Comparison of ENCODE assay signal across 23 mouse cellular contexts in the genomic region with DNA sequence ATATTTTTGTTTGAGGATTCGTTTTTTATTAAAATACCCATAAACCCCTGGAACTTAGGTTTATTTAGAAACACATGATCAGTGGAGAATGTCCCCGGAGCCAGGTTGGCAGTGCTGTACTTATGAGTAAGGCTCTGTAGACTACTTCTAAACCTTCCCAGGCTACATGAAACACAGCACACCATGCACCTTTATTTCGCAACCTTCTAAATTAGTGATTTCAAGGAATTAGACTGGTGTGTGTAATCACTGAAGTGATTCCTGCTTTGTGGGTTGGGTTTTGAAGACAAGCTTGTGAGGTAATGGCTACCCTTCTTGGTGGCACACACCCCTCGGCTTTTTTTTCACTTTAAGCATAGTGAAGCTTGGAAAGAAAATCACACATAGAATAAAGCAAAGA.
"Had no signal": no experiment of that assay in that cellular context is flagged by ENCODE, and none has a peak within 500 bp of the region (broad histone marks: within the 10 kb centered on the region; RNA-seq: fewer than 3 reads in every experiment).

No protein-coding gene starts in this region.

- H3K4me2 ChIP-seq: heart, embryonic 12.5 days; hindbrain, embryonic 15.5 days; limb, embryonic 12.5 days; liver, embryonic 11.5 days; liver, embryonic 13.5 days; liver, embryonic 15.5 days had no signal

- H3K9me3 ChIP-seq: heart, embryonic 10.5 days; heart, embryonic 12.5 days; hindbrain, embryonic 13.5 days; hindbrain, embryonic 15.5 days; limb, embryonic 10.5 days; limb, embryonic 12.5 days; liver, embryonic 13.5 days; liver, embryonic 15.5 days had no signal

- H3K9ac ChIP-seq: heart, embryonic 12.5 days; hindbrain, embryonic 13.5 days; hindbrain, embryonic 15.5 days; limb, embryonic 12.5 days; liver, embryonic 13.5 days; liver, embryonic 15.5 days had no signal

- H3K27me3 ChIP-seq: heart, embryonic 12.5 days; hindbrain, embryonic 13.5 days; hindbrain, embryonic 15.5 days; limb, embryonic 12.5 days; liver, embryonic 13.5 days; liver, embryonic 15.5 days had no signal

- H3K4me3 ChIP-seq: heart, embryonic 10.5 days; heart, embryonic 12.5 days; hindbrain, embryonic 13.5 days; hindbrain, embryonic 15.5 days; layer of hippocampus, adult 2 months; left cerebral cortex, adult 2 months; limb, embryonic 10.5 days; limb, embryonic 12.5 days; liver, embryonic 13.5 days; liver, embryonic 15.5 days had no signal

- H3K4me1 ChIP-seq: liver, embryonic 13.5 days; liver, embryonic 15.5 days had no signal

- H3K36me3 ChIP-seq: hindbrain, embryonic 13.5 days; hindbrain, embryonic 15.5 days; limb, embryonic 12.5 days; liver, embryonic 15.5 days had no signal

- DNase-seq: gastrocnemius, postnatal 14 days; gastrocnemius, postnatal 36 days; heart, adult 18-20 months; heart, postnatal 10 days; heart, postnatal 4 days; kidney, adult 11 months; kidney, adult 2 months; kidney, postnatal 10 days; kidney, postnatal 25 days; kidney, postnatal 4 days; liver; liver, embryonic 13.5 days had no signal

- H3K27ac ChIP-seq: heart, embryonic 10.5 days; hindbrain, embryonic 15.5 days; layer of hippocampus, adult 2 months; left cerebral cortex, adult 2 months; limb, embryonic 10.5 days; limb, embryonic 12.5 days; liver, embryonic 13.5 days; liver, embryonic 15.5 days had no signal

- ATAC-seq: intestine, embryonic 16.5 days had no signal
